Mouse (Mus musculus): Measurements from ENCODE around the gene Pagr1b.

- TF ChIP-seq EP300 (optimal IDR thresholded peaks at IDR 0.05) (no peak), CTCF (IDR thresholded peaks at IDR 0.05; ENCODE audit: low read depth) (no peak)
Measured at GRCm38 (mm10) chr7:127014320-127014719, 2.0 kb downstream of the Pagr1b start, which contains the start of gene Mvp.

Data from stomach, postnatal 0 days (tissue).